Mouse (Mus musculus) frontal cortex, postnatal 14 days (tissue): Measurements from ENCODE around the gene Nr2c1.
A peak's percentile ranks its signal among the peaks of the same experiment; 100 is the strongest.

Source experiments
- DNase-seq, 2 experiments: peaks; one replicate each; pipeline ENCODE4 v3.0.0; 2022; ENCODE audit warnings: low spot score in 2 of 2

Nr2c1 gene

GRCm38 (mm10) chr10:94204973-94205372, 57.1 kb downstream of the Nr2c1 start:
- no peak for DNase-seq

DNA sequence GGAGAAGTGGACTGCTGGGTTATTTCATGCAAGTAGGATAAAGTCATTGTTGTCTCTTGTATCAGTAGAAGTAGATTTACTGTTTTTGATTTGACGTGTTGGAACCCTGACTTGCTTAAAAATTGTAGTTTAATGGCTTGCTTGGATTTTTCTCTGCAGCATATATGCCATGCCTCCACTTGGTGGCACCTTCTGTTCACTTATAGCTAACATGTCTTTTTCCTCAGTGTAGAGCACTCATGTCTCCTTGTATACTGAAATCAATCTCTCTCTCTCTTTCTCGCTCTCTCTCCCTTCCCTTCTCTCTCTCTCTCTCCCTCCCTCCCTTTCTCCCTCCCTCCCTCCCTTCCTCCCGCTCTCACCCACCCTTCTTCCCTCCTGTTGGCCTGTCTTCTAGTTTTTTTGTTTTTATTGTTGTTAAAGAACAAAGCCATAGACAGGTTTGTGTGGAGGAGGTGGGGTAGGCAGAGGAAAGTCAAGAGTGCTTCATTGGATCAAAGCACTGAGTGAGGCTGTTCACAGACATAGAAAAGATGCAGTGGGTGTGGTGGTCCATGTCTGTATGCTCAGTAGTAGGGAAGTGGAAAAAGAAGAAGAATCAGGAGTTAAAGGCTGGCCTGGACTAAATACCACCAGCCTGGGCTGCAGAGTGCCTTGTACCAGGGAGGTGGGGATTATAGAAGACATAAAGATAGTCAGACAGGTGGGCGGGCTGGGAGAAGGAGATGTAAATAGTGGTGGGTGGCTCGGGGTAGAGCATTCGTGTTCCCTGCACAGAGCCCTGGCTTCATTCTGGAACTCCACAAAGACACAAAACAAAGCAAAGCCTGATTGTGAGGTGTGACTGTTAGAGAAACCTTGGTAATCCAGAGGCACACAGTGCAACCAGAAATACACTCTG, 63.1 kb downstream of the Nr2c1 start:
- DNase-seq, result no peak

GRCm38 (mm10) chr10:94211725-94212124, 63.9 kb downstream of the Nr2c1 start:
- DNase-seq, result no peak

DNA sequence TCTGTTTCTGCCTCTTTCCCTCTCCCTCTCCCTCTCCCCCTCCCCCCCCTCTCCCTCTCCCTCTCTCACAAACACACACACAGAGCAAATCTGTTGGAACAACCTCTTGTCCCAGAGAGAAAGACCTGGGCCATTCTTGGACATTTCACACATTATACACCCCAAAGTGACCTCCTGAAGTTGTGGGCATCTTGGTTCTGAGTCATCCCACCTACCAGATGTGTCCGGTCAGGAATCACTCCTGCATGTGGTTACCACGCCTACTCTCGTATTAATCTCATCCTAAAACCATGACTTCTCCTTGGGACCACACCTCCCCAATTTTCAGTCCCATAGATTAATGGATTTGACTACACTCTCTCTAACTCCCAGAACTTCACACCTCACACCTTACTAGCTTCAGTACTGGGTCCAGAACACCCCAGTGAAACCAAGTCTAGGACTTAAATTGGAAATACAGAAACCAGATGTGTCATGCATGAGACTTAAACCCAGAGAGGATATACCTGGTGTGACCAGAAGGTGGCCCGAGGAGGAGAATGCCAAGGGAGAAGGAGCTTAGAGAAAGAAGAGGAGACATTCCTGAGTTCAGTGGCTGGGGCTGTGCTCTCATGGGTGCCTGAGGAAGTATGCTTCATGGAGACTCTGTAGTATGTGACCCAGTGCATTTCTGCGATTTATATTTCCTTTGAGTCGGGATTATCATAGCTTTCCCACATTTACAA, 77.4 kb downstream of the Nr2c1 start:
- DNase-seq, result no peak

GRCm38 (mm10) chr10:94230172-94230981, 82.6 kb downstream of the Nr2c1 start:
- peak; percentile 23 to 41 for DNase-seq

- DNase-seq, result no peak
Observed at GRCm38 (mm10) chr10:94231025-94231424, 83.2 kb downstream of the Nr2c1 start.

DNA sequence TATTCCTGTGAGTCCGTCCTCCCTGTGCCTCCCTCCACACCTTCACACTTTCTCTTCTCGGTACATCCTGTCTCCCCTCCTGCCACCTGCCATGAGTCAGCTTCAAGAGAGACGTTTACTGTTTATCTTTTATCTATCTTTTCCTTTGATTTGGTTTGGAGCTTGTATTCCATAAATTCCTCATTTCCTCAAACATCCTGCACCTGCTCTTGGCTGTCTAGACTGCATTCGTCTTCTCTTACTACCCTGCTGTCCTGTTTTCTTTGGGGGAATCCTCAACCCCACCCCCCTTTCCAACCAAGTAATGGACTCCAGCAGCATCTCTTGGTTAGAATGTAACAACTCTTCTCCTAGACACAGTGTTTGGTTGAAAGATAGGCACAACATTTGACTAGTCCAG, 87.4 kb downstream of the Nr2c1 start:
- no peak for DNase-seq

- DNase-seq, result no peak
Observed at GRCm38 (mm10) chr10:94241346-94241745, 93.5 kb downstream of the Nr2c1 start.
